Mouse (Mus musculus) kidney, postnatal 4 days (tissue): ENCODE measurements at regions not wholly inside any gene's neighbourhood (a gene's known extent, or its start where the extent isn't known, plus 50 kb on each side); places are given as distances from the start of the nearest gene placed in this dataset.
"Not testable (repeated sequence)": the region's sequence is repeated elsewhere in the genome, so short reads cannot be mapped to it uniquely, and the experiment has no call there.

Experiments
- DNase-seq, 2 experiments: peaks; one replicate each; pipeline ENCODE4 v3.0.0; 2021; ENCODE audit warnings: mixed read lengths in 2 of 2

DNA sequence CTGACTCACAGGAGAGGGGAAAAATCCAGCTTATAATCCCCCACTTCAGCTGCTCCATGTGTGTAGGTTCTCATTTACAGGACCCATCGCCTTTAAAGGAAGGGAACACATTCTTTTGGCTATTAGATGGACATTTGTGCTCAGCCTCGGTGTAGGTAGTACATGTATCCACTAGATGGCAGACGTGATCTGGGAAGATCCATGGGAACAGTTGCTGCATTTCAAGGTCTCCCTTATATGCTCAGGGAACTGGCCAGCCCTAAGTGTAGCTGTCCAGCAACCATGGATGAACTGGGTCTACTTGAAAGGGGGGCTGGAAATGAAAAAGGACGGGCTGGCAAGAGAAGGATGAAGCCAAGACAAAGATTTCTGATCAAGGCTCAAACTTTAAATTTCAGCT lies 124.0 kb downstream of the Akain1 start:
- DNase-seq, result peak; percentile 50 to 59

DNA sequence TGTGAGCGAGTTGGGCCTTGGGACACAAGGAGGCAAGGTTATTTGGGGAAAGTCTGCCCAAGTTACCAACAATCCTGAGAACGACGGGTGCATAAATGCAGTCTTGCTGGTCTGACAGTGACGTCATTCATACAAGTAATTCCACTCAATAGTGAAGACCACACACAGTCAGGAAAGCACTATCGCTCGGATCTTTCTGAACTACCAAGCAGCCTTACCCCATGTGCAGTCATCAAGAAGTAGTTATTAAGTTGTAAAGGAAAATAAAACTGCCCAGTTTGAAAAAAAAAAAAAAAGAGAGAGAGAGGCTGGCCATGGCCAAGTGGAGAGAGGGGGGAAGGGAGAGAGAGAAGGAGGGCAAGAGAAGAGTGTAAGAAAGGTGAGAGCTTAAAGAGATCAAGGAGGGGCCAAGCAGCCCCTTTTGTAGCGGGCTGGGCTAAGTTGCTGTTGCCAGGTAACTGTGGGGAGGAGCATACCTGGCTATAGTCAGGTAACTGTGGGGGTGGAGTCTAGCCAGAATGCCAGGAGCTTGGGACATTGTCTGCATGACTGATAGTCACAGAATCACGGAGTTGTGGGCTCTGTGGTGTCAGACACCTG lies 132.0 kb downstream of the Akain1 start:
- not testable (repeated sequence) for DNase-seq

DNA sequence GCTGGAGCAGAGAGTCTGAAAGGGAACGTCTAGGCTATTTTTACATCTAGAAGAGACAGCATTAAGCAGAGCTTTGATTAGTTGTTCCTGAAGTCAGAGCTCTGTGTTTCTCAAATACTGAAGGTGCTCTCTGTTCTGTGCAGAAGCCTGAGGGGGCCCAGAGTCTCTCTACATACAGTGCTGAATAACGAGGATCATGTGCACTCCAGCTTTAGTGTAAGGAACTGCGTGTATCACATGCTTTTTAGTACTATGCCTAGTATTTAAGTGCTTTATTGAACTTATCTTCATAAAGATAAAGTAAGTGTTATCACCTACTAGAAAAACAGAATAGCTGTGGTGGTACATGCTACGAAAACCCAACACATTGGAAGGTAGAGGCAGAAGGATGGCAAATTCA lies 151.4 kb downstream of the Akain1 start:
- DNase-seq, result no peak

DNA sequence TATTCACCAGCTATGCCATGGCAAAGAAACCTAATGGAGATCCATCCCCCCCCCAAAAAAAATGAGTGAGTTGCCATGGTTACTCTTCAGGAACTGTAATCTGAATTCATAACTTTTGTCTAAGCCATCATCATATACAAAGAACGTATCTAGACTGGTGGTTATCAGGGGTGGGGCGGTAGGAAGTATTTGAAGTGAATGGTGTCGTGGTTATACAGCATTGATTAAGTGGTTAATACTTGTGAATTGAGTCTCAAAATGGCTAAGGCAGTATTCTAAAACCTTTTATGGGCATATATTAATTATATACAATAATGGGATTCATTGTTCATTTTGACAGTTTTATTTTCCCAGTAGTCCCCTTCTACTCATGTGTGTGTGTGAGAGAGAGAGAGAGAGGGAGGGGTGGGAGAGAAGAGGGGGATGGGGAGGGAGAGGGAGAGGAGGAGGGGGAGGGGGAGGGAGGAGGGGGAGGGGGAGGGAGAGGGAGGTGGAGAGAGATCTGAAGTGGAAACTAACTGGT lies 158.7 kb downstream of the Akain1 start:
- no peak for DNase-seq

DNA sequence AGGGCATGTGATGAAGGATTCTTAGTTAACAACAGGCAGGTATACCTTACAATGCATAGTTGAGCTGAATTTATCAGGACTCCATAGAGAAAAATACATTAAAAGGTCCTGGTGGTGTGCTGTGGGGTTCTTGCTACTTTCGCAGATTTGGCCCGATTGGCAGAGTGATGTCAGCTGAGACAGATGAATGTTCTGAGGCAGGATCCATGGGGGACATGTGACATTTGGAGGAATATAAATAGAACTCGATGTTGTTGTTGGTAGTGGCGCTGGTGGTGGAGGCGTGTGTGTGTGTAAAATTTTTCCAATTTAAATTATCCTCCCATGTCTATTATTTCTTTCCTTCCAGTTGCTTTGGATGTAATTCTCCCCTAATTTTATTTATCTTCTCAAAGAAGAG lies 159.3 kb downstream of the Akain1 start:
- no peak for DNase-seq

DNA sequence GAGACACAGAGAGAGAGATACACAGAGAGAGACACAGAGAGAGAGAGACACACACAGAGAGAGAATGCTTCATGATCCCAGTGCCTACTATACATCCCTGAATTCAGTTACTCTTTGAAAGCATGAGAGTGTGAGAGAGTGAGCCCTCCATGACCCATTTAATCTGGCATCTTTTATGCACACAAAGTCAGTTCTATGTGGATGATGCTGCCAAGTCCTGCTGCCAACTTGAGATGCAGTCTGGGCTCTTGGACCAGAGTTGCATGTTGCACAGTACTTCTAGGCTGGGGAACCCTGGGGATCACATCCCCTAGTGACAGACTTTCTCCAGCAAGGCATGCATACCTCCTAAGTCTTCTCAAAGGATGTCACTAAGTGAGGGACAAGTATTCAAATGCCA lies 164.5 kb downstream of the Akain1 start:
- no peak for DNase-seq

DNA sequence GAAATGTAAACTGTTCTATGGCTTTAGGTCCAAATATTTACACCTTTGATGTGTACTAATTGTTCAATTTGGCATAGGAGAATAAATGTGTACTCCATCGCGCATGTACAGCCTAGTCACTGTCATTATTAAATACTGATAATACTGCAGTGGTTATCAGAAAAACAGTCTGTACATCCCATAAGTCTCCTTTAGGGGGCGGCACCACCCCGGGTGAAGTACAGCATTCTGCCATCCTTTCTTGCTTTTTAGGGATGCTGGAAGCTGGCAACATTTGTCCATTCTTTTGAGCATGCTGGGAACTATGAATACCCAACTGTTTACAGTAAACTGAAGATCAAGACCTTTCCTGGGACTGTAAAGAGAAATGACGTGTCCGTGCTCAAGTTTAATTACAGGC lies 165.6 kb downstream of the Akain1 start:
- DNase-seq, result peak; percentile 2 to 4

DNA sequence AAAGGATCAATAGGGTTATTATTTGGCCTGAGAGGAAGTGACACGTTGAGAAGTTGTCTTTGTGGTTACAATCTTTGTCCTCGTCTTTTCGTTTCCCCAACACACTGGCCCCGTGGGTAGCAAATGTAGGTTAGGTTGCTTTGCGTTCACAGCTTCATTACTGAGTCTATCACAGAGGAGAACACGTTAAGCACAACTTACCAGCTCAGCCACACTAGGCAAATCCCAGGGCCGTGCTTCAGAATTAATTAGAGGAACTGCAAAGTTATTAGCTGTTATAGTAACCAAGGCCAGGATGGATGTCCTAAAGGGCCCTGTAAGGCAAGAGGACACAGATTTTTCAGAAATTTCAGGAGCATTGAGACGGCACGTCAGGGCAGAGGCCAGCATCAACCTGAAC lies 166.3 kb downstream of the Akain1 start:
- DNase-seq, result no peak

DNA sequence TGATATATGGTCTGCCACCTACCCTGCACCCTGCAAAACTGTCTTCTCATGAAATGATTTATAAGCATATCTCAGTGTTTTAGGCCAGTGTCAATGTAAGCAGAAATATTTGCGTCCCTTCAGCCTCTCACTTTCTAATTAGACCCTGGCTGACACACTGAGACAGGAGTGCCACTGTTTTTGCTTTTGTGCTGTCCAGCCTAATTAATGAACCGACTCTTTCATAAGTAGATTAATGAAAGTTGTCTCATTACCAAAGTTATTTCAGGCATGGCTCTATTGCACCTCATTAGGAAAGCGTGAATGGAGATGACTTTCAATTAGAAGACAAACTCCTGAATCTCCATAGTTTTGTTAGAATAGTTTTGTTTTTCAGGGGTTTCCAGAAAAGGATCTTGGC lies 192.3 kb downstream of the Akain1 start:
- DNase-seq, result no peak

DNA sequence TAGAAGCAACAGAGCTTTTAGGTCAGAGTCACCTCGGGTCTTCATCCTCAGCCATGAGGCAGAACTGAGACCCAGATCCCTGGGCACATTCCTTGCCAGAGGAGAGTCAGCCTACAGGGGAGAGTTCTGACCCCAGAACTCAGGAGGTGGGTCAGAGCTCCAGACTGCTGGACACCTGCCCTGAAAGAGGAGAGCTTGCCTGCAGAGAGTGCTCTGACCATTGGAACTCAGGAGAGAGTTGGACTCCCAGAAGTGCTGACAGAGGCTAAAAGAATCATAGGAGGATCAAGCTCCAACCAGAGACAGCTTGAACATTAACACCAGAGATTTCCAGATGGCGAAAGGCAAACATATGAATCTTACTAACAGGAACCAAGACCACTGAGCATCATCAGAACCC lies 211.4 kb downstream of the Akain1 start:
- DNase-seq, result not testable (repeated sequence)

DNA sequence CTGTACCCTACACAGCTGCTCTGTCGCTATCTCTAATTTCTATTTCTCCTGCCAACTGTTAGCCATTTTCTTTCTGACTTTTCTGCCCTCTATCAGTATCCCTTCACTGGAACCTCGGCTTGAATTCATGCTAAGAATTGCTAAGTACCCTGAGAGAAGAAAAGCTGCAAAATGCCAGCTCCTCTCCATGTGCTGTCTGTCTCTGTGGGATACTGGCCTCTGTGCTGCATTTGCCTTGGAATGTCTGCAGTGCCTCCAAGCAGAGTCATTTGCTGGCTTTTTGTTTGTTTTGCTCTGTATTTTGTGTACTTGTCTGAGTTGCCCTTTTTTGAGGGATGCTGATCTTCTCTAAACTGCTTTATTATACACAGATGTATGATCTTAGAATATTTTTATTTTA lies 215.5 kb downstream of the Akain1 start:
- no peak for DNase-seq

DNA sequence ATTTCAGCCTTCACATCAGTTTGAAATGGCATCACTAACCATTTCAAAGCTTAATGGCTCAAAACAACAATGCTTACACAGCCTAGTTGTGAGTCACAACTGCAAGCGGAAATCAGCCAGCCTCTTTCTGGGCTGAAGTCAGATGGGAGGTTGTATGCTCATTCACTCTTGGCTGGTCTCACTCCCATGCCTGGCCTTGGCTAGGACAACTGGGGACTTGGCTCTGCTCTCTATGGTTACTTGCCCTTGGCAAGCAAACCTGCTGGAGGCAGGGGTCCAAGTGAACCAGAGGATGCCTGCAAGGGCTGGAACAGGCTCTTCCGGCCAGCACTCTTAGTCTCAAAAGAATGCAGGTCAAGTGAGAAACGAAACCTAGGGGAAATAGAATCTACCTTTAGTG lies 233.4 kb downstream of the Akain1 start:
- DNase-seq, result peak in 1 of 2 experiments; percentile 6

DNA sequence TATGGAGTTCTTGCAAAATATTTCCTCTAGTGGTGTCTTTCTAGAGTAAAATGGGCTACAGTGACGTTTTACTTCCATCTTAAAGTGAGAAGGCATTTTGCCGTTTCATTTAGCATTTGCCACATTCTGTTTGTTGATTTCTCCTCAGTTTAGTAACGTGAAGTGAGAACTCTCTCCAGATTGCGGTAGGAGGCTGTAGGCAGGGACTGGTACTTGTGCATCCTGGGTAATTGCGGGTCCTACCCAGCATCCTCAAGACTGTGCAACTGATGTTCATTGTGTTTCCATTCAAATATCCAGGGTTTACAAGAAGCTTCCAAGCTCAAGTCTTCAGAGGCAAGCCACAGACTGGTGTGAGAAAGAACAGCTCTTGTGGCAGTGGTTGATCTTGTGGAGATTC lies 244.0 kb downstream of the Akain1 start:
- no peak for DNase-seq

DNA sequence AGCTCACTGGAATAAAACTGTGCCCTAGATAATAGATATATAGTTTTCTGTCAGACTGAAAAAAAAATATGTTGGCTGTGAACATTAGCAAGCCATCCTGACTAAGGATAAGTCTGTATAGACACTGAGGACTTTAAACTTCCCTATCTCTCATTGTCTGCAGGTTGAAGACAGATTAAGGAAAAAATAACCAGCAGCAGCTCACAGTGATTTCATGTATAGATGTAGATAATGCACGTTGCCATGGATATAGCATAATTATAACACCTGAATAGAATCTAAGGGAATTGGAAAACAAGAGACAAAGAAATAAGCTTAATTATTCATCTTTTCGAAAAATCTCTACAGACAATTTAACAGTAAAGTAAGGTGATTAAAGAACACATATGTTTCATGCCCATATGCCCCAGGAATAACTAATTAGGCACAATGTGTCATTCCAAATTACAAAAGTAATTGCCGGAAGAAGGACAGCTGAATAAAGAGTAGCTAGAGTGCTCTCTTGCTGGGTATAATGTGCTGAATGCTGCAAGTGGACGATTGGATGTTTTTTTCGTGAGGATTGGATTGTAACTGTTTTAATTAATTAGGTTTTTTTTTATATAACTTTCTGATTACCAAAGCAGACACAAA lies 246.6 kb downstream of the Akain1 start:
- DNase-seq, result no peak

DNA sequence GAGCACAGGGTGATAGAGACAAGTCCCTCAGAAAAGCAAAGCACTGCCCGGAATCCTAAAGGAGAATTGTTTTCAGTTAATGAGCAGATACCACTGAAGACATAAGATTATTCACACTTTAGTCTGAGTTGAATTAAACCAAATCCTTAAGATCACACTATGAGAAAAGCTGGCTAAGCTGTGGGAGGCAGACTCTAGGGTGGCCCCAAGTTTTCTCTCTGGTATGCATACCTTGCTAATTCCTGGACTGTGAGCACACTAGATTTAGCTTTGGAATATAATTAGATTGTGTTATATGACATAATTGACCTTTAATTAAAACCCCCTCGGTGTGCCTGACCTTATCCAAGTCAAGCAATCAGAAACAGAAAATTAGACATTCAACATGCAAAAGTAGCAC lies 247.3 kb downstream of the Akain1 start:
- no peak for DNase-seq

DNA sequence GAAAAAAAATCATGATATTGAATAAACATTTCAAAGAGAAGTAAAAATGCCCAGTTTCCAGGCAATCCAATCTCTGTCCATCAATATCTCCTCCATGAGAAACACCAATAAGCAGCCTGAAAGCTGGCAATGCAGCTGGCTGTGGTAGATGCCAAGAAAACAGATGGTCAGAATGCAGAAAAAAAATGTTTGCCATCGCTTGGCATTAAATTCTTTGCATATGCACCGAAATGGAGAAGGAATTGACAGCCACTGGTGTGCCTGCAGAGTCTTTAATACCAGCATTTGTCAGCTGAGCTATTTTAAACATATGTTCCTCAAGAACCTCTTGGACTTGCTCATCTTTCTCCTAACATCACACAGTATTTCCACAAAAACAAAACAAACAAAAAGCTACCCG lies 256.2 kb downstream of the Akain1 start:
- no peak for DNase-seq

DNA sequence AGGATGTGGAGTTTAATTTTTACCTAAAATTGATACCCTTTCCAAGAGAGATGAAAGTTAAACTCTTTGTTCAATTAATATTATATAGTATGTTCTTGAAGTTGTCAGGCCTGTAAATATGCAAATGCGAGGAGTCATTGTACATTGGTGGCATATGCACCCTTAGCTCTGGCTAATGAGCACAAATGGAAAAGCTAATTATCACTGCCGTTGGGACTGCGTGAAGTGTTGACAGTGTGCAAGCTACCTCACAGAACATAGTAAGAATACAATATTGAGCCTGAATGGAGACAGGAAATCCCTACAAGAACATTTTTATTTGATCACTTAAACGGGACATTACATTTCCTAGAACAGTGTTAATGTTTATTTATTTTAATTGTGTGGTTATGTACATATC lies 241.5 kb upstream of the Dlgap1 start:
- no peak for DNase-seq

DNA sequence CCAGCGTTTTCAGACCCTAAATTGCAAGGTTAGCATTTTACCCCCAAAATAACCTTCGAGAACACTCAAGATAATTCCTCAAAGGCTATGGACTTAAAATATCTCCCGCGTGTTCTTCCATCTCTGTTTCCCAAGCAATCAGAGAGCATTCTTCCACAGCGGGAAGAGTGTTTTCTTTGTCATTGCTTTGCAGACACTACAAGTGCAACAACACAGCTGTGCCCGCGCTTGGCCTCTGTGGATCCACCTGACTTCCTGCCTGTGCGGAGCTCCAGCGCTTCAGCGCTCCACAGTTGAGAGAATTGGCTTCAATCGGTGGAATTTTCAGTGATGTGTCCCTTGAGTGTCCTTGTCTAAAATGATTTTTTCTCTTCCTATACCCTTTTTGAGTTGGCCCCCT lies 235.9 kb upstream of the Dlgap1 start:
- no peak for DNase-seq

DNA sequence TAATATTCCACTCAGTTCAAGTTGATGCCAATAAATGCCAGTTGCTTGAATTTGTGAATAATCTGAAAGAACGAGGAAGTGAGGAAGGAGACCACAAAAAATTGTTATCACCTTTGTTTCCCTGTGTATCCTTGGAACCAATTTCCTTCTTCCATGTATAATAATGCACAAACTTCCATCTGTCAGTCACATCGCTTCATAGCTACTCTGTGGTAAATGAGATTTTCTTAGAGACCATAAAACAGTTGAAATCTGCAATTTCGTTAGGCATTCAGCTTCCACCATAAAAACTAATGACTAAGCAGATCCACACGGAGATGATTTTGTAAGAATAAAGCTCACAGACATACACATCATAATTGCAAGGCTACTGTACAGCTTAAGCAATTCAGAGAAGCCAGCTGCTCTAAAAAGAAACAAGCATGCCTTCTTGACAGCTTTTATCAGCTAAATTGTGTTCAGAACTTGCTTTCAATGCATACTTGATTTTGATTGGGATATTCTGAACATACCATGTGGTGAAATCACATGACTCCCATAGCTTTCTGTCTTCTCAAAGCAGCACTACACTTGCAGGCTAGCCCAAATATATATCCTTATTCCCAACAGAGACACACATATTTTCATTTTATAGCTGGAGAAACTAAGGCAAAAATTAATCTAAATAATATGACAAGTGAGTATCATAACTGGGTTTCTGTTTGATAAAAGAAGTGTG lies 232.3 kb upstream of the Dlgap1 start:
- DNase-seq, result no peak

DNA sequence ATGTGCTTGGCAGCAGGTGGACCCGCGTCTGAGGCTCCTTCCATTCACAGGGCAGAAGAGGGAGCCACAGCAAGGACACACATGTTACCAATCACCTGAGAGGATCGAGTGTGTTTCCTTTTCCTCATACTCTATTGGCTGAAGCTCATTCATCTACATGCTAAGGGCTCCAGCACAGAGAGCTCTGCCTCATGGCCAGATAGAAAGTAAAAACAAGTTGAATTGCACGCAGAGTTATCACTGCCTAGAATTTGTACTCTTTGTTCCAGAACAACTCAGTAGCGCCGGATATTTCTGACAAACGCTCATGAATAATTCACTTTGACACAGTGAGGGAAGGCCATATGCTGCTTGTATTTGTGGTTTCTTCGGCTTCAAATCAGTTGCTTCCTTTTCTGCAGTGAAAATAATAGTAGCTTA lies 199.9 kb upstream of the Dlgap1 start:
- DNase-seq, result no peak

DNA sequence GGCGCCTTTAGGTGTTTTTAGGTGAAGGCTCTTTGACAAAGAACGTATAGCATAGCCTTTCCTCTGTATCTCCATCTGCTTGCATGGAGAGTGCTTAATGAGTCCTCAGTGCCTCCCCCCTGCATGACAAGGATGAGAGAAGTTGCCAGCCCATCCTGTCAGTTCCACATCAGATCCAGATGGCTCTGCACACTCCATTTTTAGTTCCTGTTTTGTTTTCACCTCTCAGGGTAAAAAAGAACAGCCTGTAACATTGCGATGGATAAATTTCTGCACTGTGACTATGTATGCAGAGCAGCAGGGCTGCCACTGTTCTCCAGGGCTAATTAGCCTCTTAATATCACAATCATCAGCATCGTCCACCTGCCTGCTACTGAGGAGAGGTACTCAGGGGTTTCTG lies 198.8 kb upstream of the Dlgap1 start:
- no peak for DNase-seq

DNA sequence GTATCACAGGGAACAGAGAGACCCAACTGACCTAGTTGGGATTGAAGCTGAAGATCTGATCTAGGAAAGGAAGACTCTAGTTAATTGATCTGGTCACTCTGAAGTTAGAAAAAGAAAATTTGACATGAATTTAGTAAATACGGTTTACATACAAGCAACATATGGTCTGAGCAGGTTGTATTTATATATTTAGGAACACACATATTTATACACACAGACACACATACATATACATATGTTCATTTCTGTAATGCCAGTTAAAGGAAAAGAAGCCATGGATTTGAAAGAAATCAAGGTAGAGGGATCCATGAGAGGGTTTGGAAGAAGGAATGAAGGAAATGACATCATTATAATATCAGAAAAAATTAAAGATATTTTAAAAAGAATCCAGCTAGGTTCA lies 187.7 kb upstream of the Dlgap1 start:
- no peak for DNase-seq

DNA sequence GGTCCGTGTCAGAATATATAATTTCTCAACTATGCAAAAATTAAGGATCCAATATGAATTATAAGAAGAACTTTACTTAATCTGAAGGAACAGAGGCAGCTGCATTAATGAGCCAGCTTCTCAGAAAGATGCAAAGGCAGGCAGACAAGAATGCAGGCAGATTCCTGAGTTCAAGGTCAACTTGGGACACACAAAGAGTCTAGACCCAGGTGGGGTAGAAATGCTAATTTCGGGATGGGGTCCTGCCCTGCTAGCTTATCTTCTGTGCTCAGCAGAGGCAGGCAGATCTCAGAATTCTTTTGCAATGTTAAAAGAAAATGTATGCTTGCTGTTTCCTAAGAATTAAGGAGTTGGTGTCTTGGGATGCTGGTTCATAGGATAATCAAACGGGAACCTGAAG lies 181.9 kb upstream of the Dlgap1 start:
- no peak for DNase-seq

DNA sequence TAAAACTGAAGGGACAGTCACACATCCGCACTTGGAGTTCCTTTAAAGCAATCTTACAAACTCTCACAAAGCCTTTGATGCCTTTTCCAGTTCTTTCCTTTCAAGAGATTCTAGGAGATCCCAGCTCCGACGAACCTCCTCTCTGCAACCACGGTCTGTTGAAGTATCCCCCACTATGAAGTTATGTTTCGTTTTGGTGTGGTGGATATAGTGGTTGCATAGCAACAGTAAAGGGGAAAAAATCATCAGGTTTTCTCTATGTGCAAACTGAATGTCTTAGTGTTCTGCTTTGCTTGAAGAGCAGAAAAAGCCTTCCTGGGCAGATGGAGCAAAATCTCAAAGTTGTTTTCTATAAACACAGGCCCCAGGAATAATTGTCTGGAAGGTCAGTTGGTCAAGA lies 147.4 kb upstream of the Dlgap1 start:
- DNase-seq, result no peak
